Mouse (Mus musculus) stomach, embryonic 14.5 days (tissue): ENCODE results near the gene Mzf1. TPM values are rescaled to one million over a fixed set of nuclear protein-coding genes. Genes with fewer than 3 reads are reported as not detected.
A peak's percentile ranks its signal among the peaks of the same experiment; 100 is the strongest.
"Not testable (repeated sequence)": the region's sequence is repeated elsewhere in the genome, so short reads cannot be mapped to it uniquely, and the experiment has no call there.

Source experiments
- ATAC-seq: fragments of 200-750 bp; cut with Nextera tagmentation; 2 replicates; pipeline ENCODE4 v1.8.0; 2017; ENCODE audit warnings: low read depth, moderate TSS enrichment; ENCODE audit not compliant: insufficient number of reproducible peaks, insufficient read depth, low FRiP score
- H3K27ac ChIP-seq: fragments of 300-500 bp; sonication (generic); 2 replicates; pipeline ENCODE4 v1.5.1; 2014; ENCODE audit warnings: mild to moderate bottlenecking, low read length, moderate library complexity, mixed read lengths
- H3K27me3 ChIP-seq: fragments of 300-500 bp; sonication (generic); 2 replicates; pipeline ENCODE4 v1.6.1; 2014; ENCODE audit warnings: low read length, control low read depth, mixed read lengths; ENCODE audit not compliant: control insufficient read depth, insufficient read depth
- H3K36me3 ChIP-seq: fragments of 300-500 bp; sonication (generic); 2 replicates; pipeline ENCODE4 v1.6.1; 2014; ENCODE audit warnings: mild to moderate bottlenecking, control low read depth, low read length, moderate library complexity, mixed read lengths; ENCODE audit not compliant: control insufficient read depth, insufficient read depth
- H3K4me1 ChIP-seq: fragments of 300-500 bp; sonication (generic); 2 replicates; pipeline ENCODE4 v1.6.1; 2014; ENCODE audit warnings: low read length, control low read depth, mixed read lengths; ENCODE audit not compliant: control insufficient read depth, insufficient read depth
- H3K4me2 ChIP-seq: fragments of 300-500 bp; sonication (generic); replicated peaks from 2 replicates; pipeline ENCODE4 v1.6.1; 2014; ENCODE audit warnings: low read depth, low read length, control low read depth
- H3K4me3 ChIP-seq: fragments of 300-500 bp; sonication (generic); 2 replicates; pipeline ENCODE4 v1.5.1; 2014; ENCODE audit warnings: low read depth, low read length, control low read depth
- H3K9ac ChIP-seq: fragments of 300-500 bp; sonication (generic); replicated peaks from 2 replicates; pipeline ENCODE4 v1.6.1; 2014; ENCODE audit warnings: low read depth, mild to moderate bottlenecking, control low read depth, low read length, moderate library complexity, mixed read lengths
- H3K9me3 ChIP-seq: fragments of 300-500 bp; sonication (generic); 2 replicates; pipeline ENCODE4 v1.6.1; 2016; ENCODE audit warnings: low read depth, low read length, control low read depth; ENCODE audit not compliant: control insufficient read depth
- WGBS: fragments of 180-500 bp; shearing (Covaris S2); extraction: QIAGEN DNeasy Blood & Tissue Kit; methylation state at CpG from one replicate; pipeline ENCODE4 v1.1.7; 2014; 5-methylcytosine and 5-hydroxymethylcytosine counted together
- polyA plus RNA-seq: library from polyadenylated mRNA; unstranded; fragments of >200 nt; fragmentation: Nextera tagmentation; extraction: Ambion mirVana; gene quantifications from 2 replicates; pipeline ENCODE4 v1.2.1, GENCODE M21; 2014

Gene Mzf1
- 3.1 and 3.4 TPM in 2 replicates for polyA plus RNA-seq

DNA sequence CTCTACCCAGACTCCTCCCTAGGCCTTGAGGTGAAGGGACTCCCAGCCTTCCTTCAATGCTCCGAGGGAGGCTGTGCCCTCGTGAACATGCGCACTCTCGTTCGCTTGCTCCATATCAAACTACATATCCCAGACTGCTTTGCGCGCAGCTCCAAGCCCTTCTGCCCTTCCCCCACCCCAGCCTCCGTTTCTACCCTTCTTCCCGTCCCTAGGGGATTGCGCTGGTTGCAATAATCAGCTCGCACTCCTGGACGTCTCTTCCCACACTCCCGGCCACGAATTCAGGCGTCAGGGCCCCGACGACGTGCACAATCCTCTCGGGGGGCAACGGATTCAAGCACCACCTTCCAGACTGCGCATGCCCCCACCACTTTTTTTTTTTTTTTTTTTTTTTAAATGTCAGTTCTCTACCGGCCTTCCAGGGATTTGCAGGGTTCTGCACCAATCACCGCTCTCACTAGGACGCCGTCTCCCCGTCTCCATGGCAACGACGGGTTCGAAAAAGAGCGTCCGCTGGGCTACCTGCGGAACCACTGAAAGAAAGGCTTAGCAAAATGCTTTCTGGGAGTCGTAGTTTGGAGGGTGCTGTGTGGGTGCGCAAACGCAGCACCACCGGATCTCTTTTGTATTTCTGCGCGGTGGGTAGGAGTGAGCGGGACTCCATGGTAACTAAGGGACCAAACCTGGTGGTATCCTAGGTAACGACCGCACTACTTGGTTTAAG, at the start of gene Mzf1:
TSS of gene Mzf1 (minus strand) at position 478 of the 724 bp plus-strand sequence.
- Histone ChIP-seq H3K9me3 (no peaks in the 10 kb centered on the region), H3K27ac (peak within 1 kb of the TSS; percentile 52; the same call in 1 of the 2 replicates), H3K4me2 (peak within 1 kb of the TSS; percentile 57), H3K9ac (peak within 1 kb of the TSS; percentile 42), H3K4me1 (no peaks in the 10 kb centered on the region), H3K27me3 (no peaks in the 10 kb centered on the region), H3K36me3 (no peaks in the 10 kb centered on the region), H3K4me3 (peak within 1 kb of the TSS; percentile 67)
- WGBS, result under 1% methylated on average over 41 of the region's 41 CpGs
- ATAC-seq, result peak; percentile 94

DNA sequence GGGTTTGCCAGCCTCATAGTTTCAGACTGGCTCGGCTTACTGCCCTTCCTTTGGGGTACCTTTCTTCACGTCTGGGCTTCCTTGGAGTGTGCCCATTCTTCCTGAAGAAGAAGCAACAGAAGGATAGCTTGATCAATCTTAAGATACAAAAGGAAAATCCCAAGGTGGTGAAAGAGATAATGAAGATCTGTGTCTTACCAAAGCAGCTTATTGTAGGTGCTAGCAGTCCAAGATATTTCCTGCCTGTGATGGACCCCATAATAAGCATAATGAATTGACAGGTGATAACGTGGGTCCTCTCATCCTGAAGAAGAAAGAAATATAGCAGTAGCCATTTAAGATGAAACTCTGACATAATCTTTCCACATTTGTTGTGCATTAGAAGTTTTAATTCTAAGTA, 40.5 kb upstream of the Mzf1 start, which contains the start of gene Vmn1r85:
TSS of gene Vmn1r85 (minus strand) at position 101 of the 400 bp plus-strand sequence.
- Histone ChIP-seq H3K9me3 (no peaks in the 10 kb centered on the region), H3K27ac (no peak within 1 kb of the TSS), H3K4me2 (no peak within 1 kb of the TSS), H3K27me3 (no peaks in the 10 kb centered on the region), H3K4me1 (no peaks in the 10 kb centered on the region), H3K36me3 (no peaks in the 10 kb centered on the region), H3K9ac (no peak within 1 kb of the TSS), H3K4me3 (no peak within 1 kb of the TSS)
- ATAC-seq, result no peak
- 73% methylated on average over 3 of the region's 3 CpGs for WGBS

DNA sequence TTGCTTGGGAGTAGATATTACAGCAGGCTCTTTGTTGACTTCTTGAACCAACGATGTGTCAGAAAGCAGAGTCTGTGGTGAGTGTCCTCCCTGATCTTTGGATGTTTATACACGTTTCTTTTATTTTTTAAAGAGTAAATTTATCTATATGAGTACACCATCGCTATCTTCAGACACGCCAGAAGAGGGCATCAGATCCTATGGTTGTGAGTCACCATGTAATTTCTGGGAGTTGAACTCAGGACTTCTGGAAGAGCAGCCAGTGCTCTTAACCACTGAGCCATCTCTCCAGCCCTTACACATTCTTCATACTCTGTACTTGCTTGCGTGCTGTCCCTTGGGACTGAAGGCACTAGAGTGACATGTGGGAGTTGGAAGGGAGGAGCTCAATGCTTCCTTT, 17.7 kb upstream of the Mzf1 start:
- H3K27ac ChIP-seq, result no peak overlapping the region
- H3K4me1 ChIP-seq, result no peaks in the 10 kb centered on the region
- no peak overlapping the region for H3K4me2 ChIP-seq
- H3K4me3 ChIP-seq, result no peak overlapping the region
- WGBS, result 48% methylated on average over 5 of the region's 5 CpGs
- no peaks in the 10 kb centered on the region for H3K9me3 ChIP-seq
- H3K27me3 ChIP-seq, result no peaks in the 10 kb centered on the region
- H3K9ac ChIP-seq, result no peak overlapping the region
- ATAC-seq, result no peak
- H3K36me3 ChIP-seq, result no peaks in the 10 kb centered on the region

DNA sequence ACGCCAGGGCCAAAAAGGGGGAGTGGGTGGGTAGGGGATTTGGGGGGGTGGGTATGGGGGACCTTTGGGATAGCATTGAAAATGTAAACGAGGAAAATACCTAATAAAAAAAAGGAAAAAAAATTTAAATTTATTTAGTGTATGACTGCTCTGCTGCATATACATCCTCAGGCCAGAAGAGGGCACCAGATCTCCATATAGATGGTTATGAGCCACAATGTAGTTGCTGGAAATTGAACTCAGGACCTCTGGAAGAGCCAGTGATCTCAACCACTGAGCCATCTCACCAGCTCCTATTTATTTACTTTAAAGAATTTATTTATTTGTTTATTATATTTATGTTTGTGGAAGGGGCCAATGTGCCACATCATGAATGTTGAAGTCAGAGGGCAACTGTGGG, 8.8 kb upstream of the Mzf1 start:
- H3K9me3 ChIP-seq, result not testable (repeated sequence)

DNA sequence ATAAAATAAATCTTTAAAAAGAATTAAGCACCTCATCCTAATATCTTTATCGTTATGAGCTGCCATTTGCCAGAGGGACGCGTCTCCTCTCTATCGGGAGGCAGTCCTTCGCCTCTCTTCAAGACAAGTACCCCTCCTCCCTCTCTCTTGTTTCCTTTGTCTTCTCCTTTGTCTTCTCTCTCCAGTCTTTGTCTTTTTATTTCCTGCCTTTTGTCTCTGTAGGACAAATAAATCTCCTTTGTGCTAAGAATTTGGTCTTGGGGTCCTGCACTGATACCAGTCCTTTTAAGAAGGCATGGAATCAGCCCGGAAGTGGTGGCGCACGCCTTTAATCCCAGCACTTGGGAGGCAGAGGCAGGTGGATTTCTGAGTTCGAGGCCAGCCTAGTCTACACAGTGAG, 5.0 kb upstream of the Mzf1 start:
- Histone ChIP-seq H3K27me3 (no peaks in the 10 kb centered on the region), H3K9me3 (no peaks in the 10 kb centered on the region), H3K4me3 (no peak overlapping the region), H3K4me2 (no peak overlapping the region), H3K4me1 (no peaks in the 10 kb centered on the region), H3K9ac (no peak overlapping the region), H3K36me3 (no peaks in the 10 kb centered on the region), H3K27ac (no peak overlapping the region)
- WGBS, result 90% methylated on average over 9 of the region's 9 CpGs
- no peak for ATAC-seq

More for the DNA sequence above, 8.8 kb upstream of the Mzf1 start:
- not testable (repeated sequence) for H3K27ac ChIP-seq, ATAC-seq, H3K4me1 ChIP-seq, H3K36me3 ChIP-seq, H3K4me2 ChIP-seq, H3K27me3 ChIP-seq, H3K4me3 ChIP-seq, H3K9ac ChIP-seq
- WGBS, result 26% methylated on average over 1 of the region's 2 CpGs

DNA sequence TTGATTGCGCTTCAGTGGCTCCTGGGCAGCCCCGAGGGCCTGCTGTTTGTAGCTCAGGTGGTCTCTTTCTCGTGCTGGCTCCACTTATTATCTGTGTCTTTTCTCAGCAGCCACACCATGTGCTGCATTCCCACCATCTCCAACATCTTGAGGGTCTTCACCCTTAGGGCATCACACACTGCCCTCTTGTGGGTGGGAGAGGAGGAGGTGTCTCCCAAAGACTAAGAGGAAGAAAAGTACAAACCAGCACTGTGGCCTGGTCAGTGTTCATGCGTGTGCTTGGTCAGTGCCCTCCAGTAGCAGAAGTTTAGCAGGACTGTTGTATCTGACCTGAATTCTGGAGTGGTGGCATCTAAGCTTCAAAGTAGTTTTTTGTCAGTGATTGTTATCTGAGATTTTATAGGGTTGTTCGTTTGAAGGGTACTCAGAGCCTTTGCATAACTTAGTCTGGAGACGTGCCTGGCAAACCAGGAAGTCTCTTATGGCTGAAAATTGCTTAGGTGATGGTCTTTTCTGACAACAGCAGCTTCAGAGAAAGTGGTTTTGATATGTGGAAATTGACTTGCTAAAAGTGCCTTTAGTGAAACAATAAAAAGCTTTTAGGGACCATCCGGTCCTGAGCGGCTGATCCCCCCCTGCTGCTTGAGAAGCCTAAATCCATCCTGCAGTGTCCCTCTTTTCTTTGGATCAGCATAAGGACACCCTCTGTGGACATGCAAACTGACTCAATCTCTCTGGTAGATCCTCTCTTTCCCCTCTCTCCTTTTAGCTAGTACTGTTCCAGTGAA, 2.5 kb upstream of the Mzf1 start:
- 72% methylated on average over 8 of the region's 8 CpGs for WGBS
- ATAC-seq, result no peak
- no peak overlapping the region for H3K4me3 ChIP-seq
- H3K4me1 ChIP-seq, result no peaks in the 10 kb centered on the region
- H3K9me3 ChIP-seq, result no peaks in the 10 kb centered on the region
- H3K27ac ChIP-seq, result no peak overlapping the region
- no peaks in the 10 kb centered on the region for H3K36me3 ChIP-seq
- no peak overlapping the region for H3K4me2 ChIP-seq
- no peaks in the 10 kb centered on the region for H3K27me3 ChIP-seq
- H3K9ac ChIP-seq, result no peak overlapping the region

DNA sequence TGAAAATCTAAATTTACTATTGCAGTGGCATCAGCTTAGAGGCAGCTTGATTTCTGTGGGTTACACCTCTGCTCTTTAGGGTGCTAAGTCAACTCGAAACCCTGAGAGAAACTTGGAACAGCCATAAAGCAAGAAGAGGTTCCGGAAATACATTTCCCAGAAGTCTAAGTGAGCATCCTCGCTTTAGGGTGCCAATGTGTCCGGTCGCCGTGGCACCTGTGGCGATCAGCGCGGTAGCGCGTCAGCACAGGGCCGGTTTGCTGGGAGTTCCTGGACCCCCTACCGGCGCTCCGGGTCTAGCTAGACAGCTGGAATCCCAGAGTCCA, 640 bp downstream of the Mzf1 start:
- 1% methylated on average over 15 of the region's 15 CpGs for WGBS
- Histone ChIP-seq H3K9me3 (no peaks in the 10 kb centered on the region), H3K4me1 (no peaks in the 10 kb centered on the region), H3K4me3 (peak overlapping the region; percentile 67), H3K27me3 (no peaks in the 10 kb centered on the region), H3K36me3 (no peaks in the 10 kb centered on the region), H3K9ac (peak overlapping the region; percentile 42; the same call in 1 of the 2 replicates), H3K4me2 (peak overlapping the region; percentile 57), H3K27ac (no peak overlapping the region)
- ATAC-seq, result no peak

DNA sequence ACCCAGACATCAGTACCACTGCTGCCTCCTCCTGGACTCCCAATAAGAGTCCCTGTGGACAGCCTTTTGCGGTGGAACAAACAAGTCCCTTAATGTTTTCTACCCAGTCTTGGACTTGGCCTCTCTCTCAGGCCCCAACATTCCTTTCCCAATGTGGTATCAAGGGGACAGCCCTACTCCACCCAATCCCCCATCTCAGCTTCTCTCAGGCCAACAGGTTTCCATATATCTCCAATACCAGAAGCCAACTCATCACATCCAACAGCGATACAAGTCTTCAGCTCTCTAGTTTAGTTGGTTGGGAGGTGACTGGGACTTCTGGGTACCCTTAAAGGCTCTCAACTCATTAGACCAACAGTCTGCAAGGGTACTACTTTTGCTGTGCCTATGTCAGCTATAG, 1.1 kb downstream of the Mzf1 start:
- Histone ChIP-seq H3K4me3 (peak overlapping the region; percentile 67), H3K9ac (no peak overlapping the region), H3K9me3 (no peaks in the 10 kb centered on the region), H3K36me3 (no peaks in the 10 kb centered on the region), H3K27ac (no peak overlapping the region), H3K4me2 (peak overlapping the region; percentile 57), H3K27me3 (no peaks in the 10 kb centered on the region), H3K4me1 (no peaks in the 10 kb centered on the region)
- no peak for ATAC-seq
- WGBS, result 87% methylated on average over 2 of the region's 2 CpGs
